Mouse (Mus musculus) lung, postnatal 0 days (tissue): ENCODE results near the gene Ucp1. TPM values are rescaled to one million over a fixed set of nuclear protein-coding genes. Genes with fewer than 3 reads are reported as not detected.

ENCODE experiments used
- ATAC-seq: fragments of 200-750 bp; cut with Nextera tagmentation; 2 replicates; pipeline ENCODE4 v1.8.0; 2017; ENCODE audit warnings: moderate library complexity
- DNase-seq: peaks from one replicate; pipeline ENCODE4 v3.0.0-alpha.2; 2016; ENCODE audit warnings: low spot score
- H3K27ac ChIP-seq: fragments of 300-500 bp; sonication (generic); 2 replicates; pipeline ENCODE4 v1.5.1; 2014; ENCODE audit warnings: antibody characterized with exemption, mild to moderate bottlenecking, low read length, mixed read lengths
- H3K27me3 ChIP-seq: fragments of 300-500 bp; sonication (generic); replicated peaks from 2 replicates; pipeline ENCODE4 v1.6.1; 2014; ENCODE audit warnings: low read length, mixed read lengths; ENCODE audit not compliant: insufficient read depth
- H3K36me3 ChIP-seq: fragments of 300-500 bp; sonication (generic); 2 replicates; pipeline ENCODE4 v1.6.1; 2014; ENCODE audit warnings: low read length, mixed read lengths; ENCODE audit not compliant: insufficient read depth
- H3K4me1 ChIP-seq: fragments of 300-500 bp; sonication (generic); 2 replicates; pipeline ENCODE4 v1.6.1; 2014; ENCODE audit warnings: antibody characterized with exemption, low read depth, low read length, mixed read lengths; ENCODE audit not compliant: insufficient read depth
- H3K4me2 ChIP-seq: fragments of 300-500 bp; sonication (generic); replicated peaks from 2 replicates; pipeline ENCODE4 v1.6.1; 2014; ENCODE audit warnings: low read depth, mild to moderate bottlenecking, low read length, moderate library complexity, mixed read lengths
- H3K4me3 ChIP-seq: fragments of 300-500 bp; sonication (generic); 2 replicates; pipeline ENCODE4 v1.5.1; 2014; ENCODE audit warnings: low read depth, low read length
- H3K9ac ChIP-seq: fragments of 300-500 bp; sonication (generic); replicated peaks from 2 replicates; pipeline ENCODE4 v1.6.1; 2014; ENCODE audit warnings: low read depth, mild to moderate bottlenecking
- H3K9me3 ChIP-seq: fragments of 300-500 bp; sonication (generic); 2 replicates; pipeline ENCODE4 v1.6.1; 2016; ENCODE audit warnings: low read length, mixed read lengths
- CTCF ChIP-seq: IDR thresholded peaks from 2 replicates; pipeline ENCODE4 v1.5.1; 2016; ENCODE audit warnings: antibody characterized with exemption, mild to moderate bottlenecking
- EP300 ChIP-seq: IDR thresholded peaks from 2 replicates; pipeline ENCODE4 v1.6.1; 2016; ENCODE audit warnings: antibody characterized with exemption, mild to moderate bottlenecking, control low read depth
- WGBS: fragments of 180-500 bp; shearing (Covaris S2); extraction: QIAGEN DNeasy Blood & Tissue Kit; methylation state at CpG from one replicate; pipeline ENCODE4 v1.1.7; 2014; 5-methylcytosine and 5-hydroxymethylcytosine counted together
- polyA plus RNA-seq: library from polyadenylated mRNA; unstranded; fragments of >200 nt; fragmentation: Nextera tagmentation; extraction: Ambion mirVana; gene quantifications from 2 replicates; pipeline ENCODE4 v1.2.1, GENCODE M21; 2015

Ucp1 gene
- polyA plus RNA-seq, 1 experiment from 2014 or later = 0.07 TPM

DNA sequence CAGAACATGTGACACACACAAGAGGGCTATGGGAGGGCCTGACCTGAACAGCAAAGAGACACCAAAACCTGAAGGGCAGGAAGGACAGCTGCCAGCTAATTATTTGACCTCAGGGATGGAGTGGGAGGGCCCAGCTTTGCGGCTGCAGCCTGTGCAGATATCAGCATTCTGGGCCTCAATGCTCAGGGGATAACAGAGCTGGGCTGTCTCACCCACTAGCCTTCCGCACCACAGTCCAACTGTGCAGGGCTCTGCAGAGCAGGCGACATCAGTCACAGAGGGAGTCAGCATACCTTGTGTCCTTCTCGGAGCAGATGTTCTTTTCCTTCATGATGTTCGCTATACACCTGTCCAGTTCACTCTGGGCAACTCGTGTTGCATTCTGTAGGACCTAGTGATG, 32.2 kb downstream of the Ucp1 start:
- Histone ChIP-seq H3K9me3 (no peaks in the 10 kb centered on the region), H3K36me3 (peaks cover 18% of the 10 kb centered on the region; the same call in 1 of the 2 replicates), H3K27me3 (no peaks in the 10 kb centered on the region), H3K9ac (no peak overlapping the region), H3K4me2 (no peak overlapping the region), H3K27ac (no peak overlapping the region), H3K4me3 (no peak overlapping the region), H3K4me1 (no peaks in the 10 kb centered on the region)
- ATAC-seq (no peak), DNase-seq (no peak)
- TF ChIP-seq EP300 (no peak), CTCF (no peak)
- WGBS = 89% methylated on average over 6 of the region's 6 CpGs

- WGBS = 74% methylated on average over 2 of the region's 2 CpGs
- Histone ChIP-seq H3K4me1 (no peaks in the 10 kb centered on the region), H3K4me2 (no peak overlapping the region), H3K9me3 (no peaks in the 10 kb centered on the region), H3K9ac (no peak overlapping the region), H3K4me3 (no peak overlapping the region), H3K27ac (no peak overlapping the region), H3K27me3 (no peaks in the 10 kb centered on the region), H3K36me3 (peaks cover 18% of the 10 kb centered on the region; the same call in 1 of the 2 replicates)
- peak; percentile 36 for TF ChIP-seq CTCF
- no peak for TF ChIP-seq EP300
- DNase-seq = no peak
- no peak for ATAC-seq
These were observed 32.9 kb downstream of the Ucp1 start for GRCm38 (mm10) chr8:83323056-83323455.

DNA sequence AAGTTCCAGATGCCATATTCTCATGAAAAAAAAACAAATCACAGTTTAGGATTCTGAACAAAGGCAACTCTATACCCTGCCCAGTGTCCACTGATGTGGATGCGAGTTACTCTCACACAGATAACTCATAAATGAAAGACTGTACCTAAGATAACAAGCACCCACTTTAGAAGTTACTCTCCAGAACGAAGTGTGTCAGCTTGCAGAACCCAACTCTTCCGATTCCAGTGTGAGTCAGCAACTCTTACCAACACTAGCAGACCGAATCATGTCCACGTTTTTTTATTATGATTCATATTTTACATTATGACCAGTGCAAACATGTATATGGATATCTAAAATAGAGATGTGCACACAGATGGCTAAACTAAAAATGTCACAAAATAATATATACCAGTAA, 37.7 kb downstream of the Ucp1 start:
- Histone ChIP-seq H3K4me1 (no peaks in the 10 kb centered on the region), H3K9ac (no peak overlapping the region), H3K36me3 (no peaks in the 10 kb centered on the region), H3K9me3 (no peaks in the 10 kb centered on the region), H3K27me3 (no peaks in the 10 kb centered on the region), H3K4me3 (no peak overlapping the region), H3K27ac (no peak overlapping the region), H3K4me2 (no peak overlapping the region)
- no peak for DNase-seq
- TF ChIP-seq EP300 = no peak
- TF ChIP-seq CTCF = no peak
- WGBS = 88% methylated on average over 5 of the region's 5 CpGs
- no peak for ATAC-seq

GRCm38 (mm10) chr8:83331567-83331898, 41.4 kb downstream of the Ucp1 start:
- Histone ChIP-seq H3K36me3 (no peaks in the 10 kb centered on the region), H3K9ac (peak overlapping the region; percentile 69), H3K27ac (no peak overlapping the region), H3K27me3 (no peaks in the 10 kb centered on the region), H3K9me3 (no peaks in the 10 kb centered on the region), H3K4me1 (no peaks in the 10 kb centered on the region), H3K4me2 (peak overlapping the region; percentile 94), H3K4me3 (peak overlapping the region; percentile 96)
- TF ChIP-seq CTCF (no peak), EP300 (no peak)
- DNase-seq (peak; percentile 45), ATAC-seq (no peak)
- WGBS = 10% methylated on average over 7 of the region's 7 CpGs

DNA sequence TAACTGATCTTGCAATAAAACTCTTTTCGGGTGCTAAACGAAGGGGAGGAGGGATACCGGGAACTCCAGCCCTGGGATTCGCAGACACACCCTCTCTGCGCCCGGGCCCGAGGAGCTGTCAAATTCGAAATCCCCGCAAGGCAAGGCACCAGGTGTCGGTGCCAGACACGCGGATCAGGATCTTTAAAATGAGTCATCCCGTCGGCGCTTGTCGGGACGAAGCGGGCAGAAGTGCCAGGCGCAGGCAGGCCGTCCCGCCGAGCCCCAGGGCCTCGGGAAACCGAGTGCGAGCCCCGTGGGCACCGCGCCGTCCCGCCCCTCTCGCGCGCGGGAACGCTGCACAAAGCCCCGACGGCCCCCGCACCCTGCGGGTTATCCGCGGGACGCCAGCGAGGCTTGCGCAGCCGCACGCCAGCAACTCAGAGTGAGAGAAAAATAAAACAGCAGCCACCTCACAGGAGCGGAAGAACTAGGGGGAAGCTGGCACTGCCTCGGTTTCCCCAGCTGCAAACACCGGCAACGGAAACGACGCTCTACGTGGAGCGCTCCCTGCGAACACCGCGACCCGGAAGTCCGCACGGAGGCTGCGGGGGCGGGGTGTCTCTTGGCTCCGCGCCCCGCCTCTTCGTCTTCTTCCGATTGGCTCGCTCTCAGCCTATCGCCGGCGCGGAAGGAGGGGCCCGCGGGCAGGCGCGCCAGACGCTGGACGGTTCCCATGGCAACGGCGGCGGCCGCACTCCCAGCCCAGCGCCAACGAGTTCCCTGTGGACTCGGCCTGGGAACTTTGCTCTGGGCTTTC, 41.9 kb downstream of the Ucp1 start, which contains the start of gene Elmod2:
Elmod2 (minus strand) TSS at position 588 of the 799 bp plus-strand sequence.
- H3K4me1 ChIP-seq = no peaks in the 10 kb centered on the region
- DNase-seq (peak; percentile 99), ATAC-seq (peak; percentile 99)
- peak within 1 kb of the TSS; percentile 43; the same call in 1 of the 2 replicates for H3K27ac ChIP-seq
- under 1% methylated on average over 76 of the region's 85 CpGs for WGBS
- no peaks in the 10 kb centered on the region for H3K9me3 ChIP-seq
- TF ChIP-seq EP300 (no peak), CTCF (no peak)
- no peaks in the 10 kb centered on the region for H3K27me3 ChIP-seq
- no peaks in the 10 kb centered on the region for H3K36me3 ChIP-seq
- H3K4me2 ChIP-seq = peak within 1 kb of the TSS; percentile 94
- peak within 1 kb of the TSS; percentile 69 for H3K9ac ChIP-seq
- H3K4me3 ChIP-seq = peak within 1 kb of the TSS; percentile 96

GRCm38 (mm10) chr8:83332864-83333263, 42.7 kb downstream of the Ucp1 start:
- H3K4me2 ChIP-seq = peak overlapping the region; percentile 94
- H3K4me1 ChIP-seq = no peaks in the 10 kb centered on the region
- TF ChIP-seq CTCF = no peak
- peak; percentile 33; the same call in 1 of the 2 replicates for TF ChIP-seq EP300
- DNase-seq = no peak
- WGBS = 14% methylated on average over 7 of the region's 7 CpGs
- no peaks in the 10 kb centered on the region for H3K36me3 ChIP-seq
- no peaks in the 10 kb centered on the region for H3K27me3 ChIP-seq
- peak overlapping the region; percentile 96 for H3K4me3 ChIP-seq
- H3K27ac ChIP-seq = no peak overlapping the region
- H3K9me3 ChIP-seq = no peaks in the 10 kb centered on the region
- H3K9ac ChIP-seq = no peak overlapping the region; the same call in 1 of the 2 replicates
- no peak for ATAC-seq
